In the genomic region with DNA sequence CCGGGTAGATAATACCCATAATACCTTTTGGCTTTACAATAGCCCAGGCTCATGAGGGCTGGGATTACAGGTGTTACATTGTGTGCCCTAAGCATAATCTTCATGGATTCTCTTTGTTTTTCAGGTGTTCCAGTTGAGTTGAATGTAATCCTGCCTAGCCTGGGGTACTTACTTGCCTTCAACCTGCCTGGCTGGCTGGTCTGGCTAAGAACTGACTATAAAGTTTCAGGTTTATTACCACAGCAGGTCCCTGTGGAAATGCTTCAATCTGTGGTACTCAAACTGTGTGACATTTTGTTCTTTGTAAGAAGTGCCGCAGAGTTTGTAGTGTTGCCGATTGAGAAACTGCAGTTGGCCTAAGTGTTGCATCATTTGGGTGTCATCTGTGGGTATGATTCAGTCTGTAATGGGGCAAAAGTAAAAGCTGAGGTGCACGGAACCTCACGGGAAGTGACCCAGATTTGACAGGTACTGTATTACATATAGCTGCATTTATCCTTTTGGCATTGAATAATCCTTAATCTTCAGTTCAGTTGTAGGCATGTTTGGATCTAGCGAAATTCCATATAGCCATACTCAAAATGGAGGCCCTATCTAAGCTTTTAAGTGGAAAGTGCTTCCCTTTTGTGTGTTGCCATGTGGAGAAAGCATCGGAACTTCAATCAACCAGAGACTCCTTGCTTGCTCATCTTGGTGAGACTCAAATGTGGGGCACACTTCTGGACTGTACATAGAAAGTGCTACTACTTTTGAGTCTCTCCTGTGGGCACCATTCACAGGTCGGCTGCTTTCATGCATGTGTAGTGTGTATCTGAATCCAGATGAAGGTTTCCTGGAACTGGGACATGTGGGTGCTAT, we compare ENCODE assay signal across 37 mouse cellular contexts. TPM values are rescaled to one million over a fixed set of nuclear protein-coding genes. Genes with fewer than 3 reads are reported as not detected.
DNase-seq lines count a peak whose midpoint lies in the region.
"Had no signal": no experiment of that assay in that cellular context is flagged by ENCODE, and none has a peak within 500 bp of the region (broad histone marks: within the 10 kb centered on the region; RNA-seq: fewer than 3 reads in every experiment).

No protein-coding gene starts in this region.

- peak; percentile 8 for DNase-seq in lung, postnatal 36 days
- no peak for DNase-seq in lung, postnatal 4 days
- peak; percentile 89 for DNase-seq in R1 (ENCODE audit: low read depth, low spot score)
- DNase-seq in gonadal fat pad, adult 2 months (ENCODE audit: low read depth), result peak; percentile 86
- no peak for DNase-seq in heart, adult 18-20 months
- no peak for DNase-seq in adrenal gland, adult 8-10 months
- DNase-seq in retina, embryonic 14.5 days (ENCODE audit: low spot score), result no peak
- DNase-seq: adrenal gland, postnatal 10 days; B cell, adult 2 months; cerebellum, adult 8-10 months; cerebellum, postnatal 25 days; gastrocnemius, postnatal 10 days; heart, adult 11 months; heart, postnatal 4 days; kidney, adult 11 months; kidney, postnatal 14 days; layer of hippocampus, adult 9-11 months; liver; lung, adult 18-20 months; lung, postnatal 14 days; retina, postnatal 1 day; right cerebral cortex, postnatal 25 days; thymus, postnatal 14 days had no signal

RNA-seq across cellular contexts. Expression of a gene that starts 29.2 kb away (rescaled TPM):
- 0.01 TPM in 1 of 2 replicates, not detected in the other for polyA plus RNA-seq in gonadal fat pad, adult 2 months (2012; rRNA removed)
- total RNA-seq in heart, adult 18-20 months (2021), result not detected
- total RNA-seq in adrenal gland, adult 8-10 months (2022), result under 1 TPM in 1 of 4 experiments, not detected in 3; 0.11 TPM
- total RNA-seq: megakaryocyte-erythroid progenitor cell, adult 5-6 weeks had no signal
- polyA plus RNA-seq: embryonic facial prominence, embryonic 15.5 days; forebrain, embryonic 15.5 days; heart, embryonic 11.5 days; heart, embryonic 16.5 days; inflammation-experienced regulatory T-cells, adult 6 months; kidney, embryonic 14.5 days; limb, embryonic 11.5 days; midbrain, embryonic 13.5 days; neural tube, embryonic 13.5 days had no signal

RNA-seq across cellular contexts. Expression of a gene that starts 51.3 kb away (rescaled TPM):
- polyA plus RNA-seq in gonadal fat pad, adult 2 months (2012; rRNA removed), result 0.03 TPM in 1 of 2 replicates, not detected in the other
- total RNA-seq in heart, adult 18-20 months (2021), result not detected
- not detected for total RNA-seq in adrenal gland, adult 8-10 months (2022)
- total RNA-seq: adrenal gland, postnatal 10 days; gastrocnemius, postnatal 10 days; heart, postnatal 4 days; left cerebral cortex, postnatal 14 days; megakaryocyte-erythroid progenitor cell, adult 5-6 weeks had no signal
- polyA plus RNA-seq: activated CD4-positive, CD25-positive, alpha-beta regulatory T cell, adult 4 months; forebrain, embryonic 15.5 days; frontal cortex, adult 2 months; heart, embryonic 11.5 days; heart, embryonic 16.5 days; hindbrain, embryonic 15.5 days; inflammation-experienced regulatory T-cells, adult 6 months; kidney, embryonic 14.5 days; midbrain, embryonic 13.5 days; neural tube, embryonic 13.5 days had no signal

Comparison
In these comparisons a context has a peak if more than half of its experiments do, and no peak if none do; other contexts are left out.
1. DNase-seq: peak in lung, postnatal 36 days (single experiment), R1 (single experiment) and gonadal fat pad, adult 2 months (single experiment); none in lung, postnatal 4 days (0 of 2), heart, adult 18-20 months (0 of 2), adrenal gland, adult 8-10 months (single experiment) and retina, embryonic 14.5 days (single experiment).